Mouse (Mus musculus): Measurements from ENCODE around the gene Smim12.

- TF ChIP-seq POLR2A (IDR thresholded peaks at IDR 0.05; ENCODE audit: control insufficient read depth, low read depth, low read length) (peak; percentile 67; the same call in 1 of the 2 replicates), CTCF (IDR thresholded peaks at IDR 0.05; ENCODE audit: control insufficient read depth, insufficient read depth, insufficient replicate concordance, low read depth, low read length) (no peak)
Measured at GRCm38 (mm10) chr4:127251963-127252585, 8.5 kb downstream of the Smim12 start.
